Mouse (Mus musculus): ENCODE results near the gene Gstm7. TPM values are rescaled to one million over a fixed set of nuclear protein-coding genes. Genes with fewer than 3 reads are reported as not detected.
"Not testable (repeated sequence)": the region's sequence is repeated elsewhere in the genome, so short reads cannot be mapped to it uniquely, and the experiment has no call there.

Gene Gstm7
- total RNA-seq, 1 experiment from 2014 or later: 70.5 TPM

- DNase-seq: no peak
Measured at GRCm38 (mm10) chr3:107935268-107935667, 3.7 kb upstream of the Gstm7 start.

GRCm38 (mm10) chr3:107932128-107932527 is 511 bp upstream of the Gstm7 start:
- DNase-seq: peak; percentile 30

GRCm38 (mm10) chr3:107931134-107931533 is 483 bp downstream of the Gstm7 start:
- DNase-seq: no peak

- no peak for DNase-seq
Measured at GRCm38 (mm10) chr3:107929731-107930130, 1.9 kb downstream of the Gstm7 start.

- no peak for DNase-seq
Measured at GRCm38 (mm10) chr3:107929243-107929642, 2.4 kb downstream of the Gstm7 start.

- DNase-seq: peak; percentile 51
Measured at GRCm38 (mm10) chr3:107928691-107929090, 2.9 kb downstream of the Gstm7 start.

GRCm38 (mm10) chr3:107927841-107928240 is 3.8 kb downstream of the Gstm7 start:
- DNase-seq: peak; percentile 50

- DNase-seq: no peak
Measured at GRCm38 (mm10) chr3:107925335-107925734, 6.3 kb downstream of the Gstm7 start.

GRCm38 (mm10) chr3:107920348-107920747 is 11.3 kb downstream of the Gstm7 start:
- DNase-seq: no peak

- DNase-seq: peak; percentile 74
Measured at GRCm38 (mm10) chr3:107917783-107918408, 13.7 kb downstream of the Gstm7 start.

GRCm38 (mm10) chr3:107917097-107917496 is 14.5 kb downstream of the Gstm7 start:
- peak; percentile 21 for DNase-seq

GRCm38 (mm10) chr3:107916674-107917073 is 14.9 kb downstream of the Gstm7 start:
- DNase-seq: no peak

- DNase-seq: no peak
Measured at GRCm38 (mm10) chr3:107905942-107906341, 25.7 kb downstream of the Gstm7 start.

- no peak for DNase-seq
Measured at GRCm38 (mm10) chr3:107900955-107901673, 30.5 kb downstream of the Gstm7 start.

GRCm38 (mm10) chr3:107898691-107899090 is 32.9 kb downstream of the Gstm7 start:
- no peak for DNase-seq

GRCm38 (mm10) chr3:107895720-107896569 is 35.7 kb downstream of the Gstm7 start, which contains the start of gene Gstm5:
Gene Gstm5 (plus strand): TSS chr3:107895821.
- peak; percentile 93 for DNase-seq

- no peak for DNase-seq
Measured at GRCm38 (mm10) chr3:107895194-107895719, 36.4 kb downstream of the Gstm7 start.

- not testable (repeated sequence) for DNase-seq
Measured at GRCm38 (mm10) chr3:107889236-107889635, 42.4 kb downstream of the Gstm7 start.

- peak; percentile 27 for DNase-seq
Measured at GRCm38 (mm10) chr3:107887674-107888495, 43.7 kb downstream of the Gstm7 start.

- DNase-seq: no peak
Measured at GRCm38 (mm10) chr3:107877747-107878736, 53.6 kb downstream of the Gstm7 start.

All from adrenal gland, postnatal 14 days (tissue).